Mouse (Mus musculus): ENCODE results near the gene Arsg. TPM values are rescaled to one million over a fixed set of nuclear protein-coding genes. Genes with fewer than 3 reads are reported as not detected.
A peak's percentile ranks its signal among the peaks of the same experiment; 100 is the strongest.

Gene Arsg
- polyA plus RNA-seq, 1 experiment from 2014 or later: 4.7 TPM

- peak overlapping the region; percentile 22; the same call in 1 of the 2 replicates for H3K4me2 ChIP-seq (replicated peaks)
- H3K4me1 ChIP-seq: 0 out of 2 replicates have a peak, but pooled peaks cover 3% of the 10 kb centered on the region
- H3K27me3 ChIP-seq: no peaks in the 10 kb centered on the region
- H3K9me3 ChIP-seq (replicated peaks): no peaks in the 10 kb centered on the region
- ATAC-seq (ENCODE audit: low FRiP score): no peak
- no peaks in the 10 kb centered on the region for H3K36me3 ChIP-seq
- 45% methylated on average over 15 of the region's 15 CpGs for WGBS
- no peak overlapping the region for H3K9ac ChIP-seq
- H3K27ac ChIP-seq: no peak overlapping the region
- H3K4me3 ChIP-seq: no peak overlapping the region
These were observed 149.4 kb downstream of the Arsg start for GRCm38 (mm10) chr11:109622518-109623037.

Small RNAs within 50 kb of the gene (microRNA-seq; reads per million reads assigned to microRNA genes)
- gene Gm25540: not detected

Other genes with a start within 250 kb of the Arsg start
- 3.3 and 4.5 TPM in 2 replicates for gene Rgs9, start 175.2 kb upstream of the Arsg start, polyA plus RNA-seq (2016; fragmentation: Nextera tagmentation; extraction: Ambion mirVana)
- 21.9 and 22.9 TPM in 2 replicates for gene Gna13, start 110.5 kb upstream of the Arsg start, polyA plus RNA-seq (2016; fragmentation: Nextera tagmentation; extraction: Ambion mirVana)
- gene 9930022D16Rik, start 59.5 kb upstream of the Arsg start, polyA plus RNA-seq (2016; fragmentation: Nextera tagmentation; extraction: Ambion mirVana): not detected in 2 replicates
- gene Amz2, start 47.4 kb upstream of the Arsg start, polyA plus RNA-seq (2016; fragmentation: Nextera tagmentation; extraction: Ambion mirVana): 44.1 and 45.7 TPM in 2 replicates
- 4.0 and 4.6 TPM in 2 replicates for gene Slc16a6, start 224 bp downstream of the Arsg start, polyA plus RNA-seq (2016; fragmentation: Nextera tagmentation; extraction: Ambion mirVana)
- gene Wipi1, start 138.6 kb downstream of the Arsg start, polyA plus RNA-seq (2016; fragmentation: Nextera tagmentation; extraction: Ambion mirVana): 25.1 and 27.5 TPM in 2 replicates
- gene Prkar1a, start 176.0 kb downstream of the Arsg start, polyA plus RNA-seq (2016; fragmentation: Nextera tagmentation; extraction: Ambion mirVana): 450 and 504 TPM in 2 replicates
- gene Fam20a, start 248.9 kb downstream of the Arsg start, polyA plus RNA-seq (2016; fragmentation: Nextera tagmentation; extraction: Ambion mirVana): 2.7 and 4.8 TPM in 2 replicates